10 mouse cellular contexts compared by ENCODE assay signal in the genomic region with DNA sequence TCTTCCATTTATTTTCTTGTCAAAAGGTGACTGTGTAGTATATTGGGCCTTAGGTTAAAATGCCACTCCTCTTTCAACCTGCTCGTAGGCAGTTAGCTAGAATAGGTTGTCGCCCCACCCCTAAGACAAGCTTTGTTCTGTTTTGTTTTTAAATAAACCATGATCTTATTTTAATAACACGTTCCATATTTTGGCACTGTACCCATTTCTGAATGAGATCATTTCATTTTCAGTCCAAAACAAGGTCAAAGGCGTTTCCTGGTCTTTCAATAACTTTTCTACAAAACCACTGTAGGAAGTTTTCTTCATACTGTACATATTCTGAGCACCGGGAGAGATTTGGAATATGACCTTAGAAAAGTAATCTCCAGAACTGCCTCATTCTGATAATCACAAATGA.
"Had no signal": no experiment of that assay in that cellular context is flagged by ENCODE, and none has a peak within 500 bp of the region (broad histone marks: within the 10 kb centered on the region; RNA-seq: fewer than 3 reads in every experiment).

No protein-coding gene starts in this region.

- H3K4me1 ChIP-seq: liver, embryonic 15.5 days had no signal

- H3K4me2 ChIP-seq: kidney, embryonic 15.5 days; liver, embryonic 11.5 days; liver, embryonic 15.5 days; lung, embryonic 15.5 days; midbrain, embryonic 13.5 days had no signal

- ATAC-seq: midbrain, embryonic 13.5 days had no signal

- H3K4me3 ChIP-seq: kidney, embryonic 15.5 days; limb, embryonic 10.5 days; liver, embryonic 15.5 days; lung, embryonic 15.5 days; midbrain, embryonic 13.5 days had no signal

- H3K27ac ChIP-seq: kidney, embryonic 15.5 days; limb, embryonic 10.5 days; liver, embryonic 15.5 days; lung, embryonic 15.5 days; midbrain, embryonic 13.5 days had no signal

- H3K9ac ChIP-seq: kidney, embryonic 15.5 days; liver, embryonic 15.5 days; lung, embryonic 15.5 days; midbrain, embryonic 13.5 days had no signal

- H3K9me3 ChIP-seq: kidney, embryonic 15.5 days; limb, embryonic 10.5 days; liver, embryonic 15.5 days; lung, embryonic 15.5 days; midbrain, embryonic 13.5 days had no signal

- DNase-seq: kidney, adult 2 months; kidney, postnatal 14 days; right cerebral cortex, postnatal 25 days; thymus, postnatal 14 days had no signal

- H3K36me3 ChIP-seq: kidney, embryonic 15.5 days; limb, embryonic 10.5 days; liver, embryonic 15.5 days; lung, embryonic 15.5 days; midbrain, embryonic 13.5 days had no signal

- H3K27me3 ChIP-seq: kidney, embryonic 15.5 days; liver, embryonic 15.5 days; lung, embryonic 15.5 days; midbrain, embryonic 13.5 days had no signal
